Mouse (Mus musculus) midbrain, embryonic 14.5 days (tissue): ENCODE results near the gene Kif1a. TPM values are rescaled to one million over a fixed set of nuclear protein-coding genes. Genes with fewer than 3 reads are reported as not detected.

Experiments used
- ATAC-seq: fragments of 200-750 bp; cut with Nextera tagmentation; 2 replicates; pipeline ENCODE4 v1.8.0; 2017; ENCODE audit warnings: moderate number of reproducible peaks, moderate library complexity; ENCODE audit not compliant: low FRiP score, low TSS enrichment
- DNase-seq: peaks from one replicate; pipeline ENCODE4 v3.0.0-alpha.2; 2015
- H3K27ac ChIP-seq: fragments of 300-500 bp; sonication (generic); replicated peaks from 2 replicates; pipeline ENCODE4 v1.5.1; 2014; ENCODE audit warnings: mild to moderate bottlenecking, low read depth, low read length, moderate library complexity
- H3K27me3 ChIP-seq: fragments of 300-500 bp; sonication (generic); 2 replicates; pipeline ENCODE4 v1.6.1; 2014; ENCODE audit warnings: low read length, control low read depth, mixed read lengths; ENCODE audit not compliant: control insufficient read depth, insufficient read depth
- H3K36me3 ChIP-seq: fragments of 300-500 bp; sonication (generic); 2 replicates; pipeline ENCODE4 v1.6.1; 2014; ENCODE audit warnings: low read length, control low read depth; ENCODE audit not compliant: control insufficient read depth, insufficient read depth
- H3K4me1 ChIP-seq: fragments of 300-500 bp; sonication (generic); 2 replicates; pipeline ENCODE4 v1.6.1; 2014; ENCODE audit warnings: mild to moderate bottlenecking, antibody characterized with exemption, low read length, control low read depth; ENCODE audit not compliant: control insufficient read depth, insufficient read depth
- H3K4me2 ChIP-seq: fragments of 300-500 bp; sonication (generic); 2 replicates; pipeline ENCODE4 v1.6.1; 2014; ENCODE audit warnings: mild to moderate bottlenecking, low read length, moderate library complexity
- H3K4me3 ChIP-seq: fragments of 300-500 bp; sonication (generic); replicated peaks from 2 replicates; pipeline ENCODE4 v1.5.1; 2014; ENCODE audit warnings: low read depth, low read length
- H3K9ac ChIP-seq: fragments of 300-500 bp; sonication (generic); replicated peaks from 2 replicates; pipeline ENCODE4 v1.6.1; 2014; ENCODE audit warnings: mild to moderate bottlenecking, low read length, moderate library complexity
- H3K9me3 ChIP-seq: fragments of 300-500 bp; sonication (generic); 2 replicates; pipeline ENCODE4 v1.6.1; 2016; ENCODE audit warnings: low read length, control low read depth, mixed read lengths; ENCODE audit not compliant: control insufficient read depth
- WGBS: fragments of 180-500 bp; shearing (Covaris S2); extraction: QIAGEN DNeasy Blood & Tissue Kit; methylation state at CpG from one replicate; pipeline ENCODE4 v1.1.7; 2014; 5-methylcytosine and 5-hydroxymethylcytosine counted together
- polyA plus RNA-seq: library from polyadenylated mRNA; unstranded; fragments of >200 nt; fragmentation: Nextera tagmentation; extraction: Ambion mirVana; gene quantifications from 2 replicates; pipeline ENCODE4 v1.2.1, GENCODE M21; 2014

The Kif1a gene
- polyA plus RNA-seq, 1 experiment from 2014 or later = 350 TPM

GRCm38 (mm10) chr1:93130242-93130983, 28.7 kb upstream of the Kif1a start:
- ATAC-seq = no peak
- 77% methylated on average over 10 of the region's 10 CpGs for WGBS

GRCm38 (mm10) chr1:93128710-93129349, 27.1 kb upstream of the Kif1a start:
- Histone ChIP-seq H3K9me3 (no peaks in the 10 kb centered on the region), H3K27me3 (no peaks in the 10 kb centered on the region), H3K4me2 (no peak overlapping the region), H3K36me3 (no peaks in the 10 kb centered on the region), H3K9ac (no peak overlapping the region), H3K27ac (no peak overlapping the region), H3K4me3 (no peak overlapping the region), H3K4me1 (no peaks in the 10 kb centered on the region)
- DNase-seq (peak; percentile 72), ATAC-seq (no peak)
- 29% methylated on average over 6 of the region's 6 CpGs for WGBS

More at GRCm38 (mm10) chr1:93130242-93130983, 28.7 kb upstream of the Kif1a start:
- H3K4me2 ChIP-seq = no peak overlapping the region
- H3K9ac ChIP-seq = no peak overlapping the region
- H3K4me3 ChIP-seq = no peak overlapping the region
- no peak overlapping the region for H3K27ac ChIP-seq
- no peaks in the 10 kb centered on the region for H3K27me3 ChIP-seq
- DNase-seq = no peak
- H3K4me1 ChIP-seq = no peaks in the 10 kb centered on the region
- no peaks in the 10 kb centered on the region for H3K9me3 ChIP-seq
- H3K36me3 ChIP-seq = no peaks in the 10 kb centered on the region

GRCm38 (mm10) chr1:93128209-93128608, 26.5 kb upstream of the Kif1a start:
- Histone ChIP-seq H3K4me1 (no peaks in the 10 kb centered on the region), H3K4me2 (no peak overlapping the region), H3K27ac (no peak overlapping the region), H3K27me3 (no peaks in the 10 kb centered on the region), H3K9ac (no peak overlapping the region), H3K4me3 (no peak overlapping the region), H3K36me3 (no peaks in the 10 kb centered on the region), H3K9me3 (no peaks in the 10 kb centered on the region)
- no peak for ATAC-seq
- WGBS = 88% methylated on average over 8 of the region's 8 CpGs
- DNase-seq = no peak

- Histone ChIP-seq H3K36me3 (no peaks in the 10 kb centered on the region), H3K27ac (no peak overlapping the region), H3K27me3 (no peaks in the 10 kb centered on the region), H3K9ac (no peak overlapping the region), H3K4me2 (no peak overlapping the region), H3K4me1 (no peaks in the 10 kb centered on the region), H3K9me3 (no peaks in the 10 kb centered on the region), H3K4me3 (no peak overlapping the region)
- WGBS = 75% methylated on average over 5 of the region's 5 CpGs
- ATAC-seq (no peak), DNase-seq (no peak)
These were observed 23.5 kb upstream of the Kif1a start for GRCm38 (mm10) chr1:93125256-93125655.

GRCm38 (mm10) chr1:93124066-93124465, 22.3 kb upstream of the Kif1a start:
- DNase-seq = no peak

GRCm38 (mm10) chr1:93123179-93123854, 21.6 kb upstream of the Kif1a start:
- 82% methylated on average over 11 of the region's 11 CpGs for WGBS
- Histone ChIP-seq H3K36me3 (no peaks in the 10 kb centered on the region), H3K4me1 (no peaks in the 10 kb centered on the region), H3K4me3 (no peak overlapping the region), H3K27me3 (no peaks in the 10 kb centered on the region), H3K27ac (no peak overlapping the region), H3K9me3 (no peaks in the 10 kb centered on the region), H3K4me2 (no peak overlapping the region), H3K9ac (no peak overlapping the region)
- DNase-seq (no peak), ATAC-seq (no peak)

More at GRCm38 (mm10) chr1:93124066-93124465, 22.3 kb upstream of the Kif1a start:
- Histone ChIP-seq H3K4me3 (no peak overlapping the region), H3K4me2 (no peak overlapping the region), H3K36me3 (no peaks in the 10 kb centered on the region), H3K9me3 (no peaks in the 10 kb centered on the region), H3K27ac (no peak overlapping the region), H3K4me1 (no peaks in the 10 kb centered on the region), H3K9ac (no peak overlapping the region), H3K27me3 (no peaks in the 10 kb centered on the region)
- WGBS = 80% methylated on average over 8 of the region's 8 CpGs
- no peak for ATAC-seq

- no peaks in the 10 kb centered on the region for H3K27me3 ChIP-seq
- WGBS = 38% methylated on average over 4 of the region's 4 CpGs
- H3K36me3 ChIP-seq = no peaks in the 10 kb centered on the region
- ATAC-seq (no peak), DNase-seq (no peak)
- peaks cover 12% of the 10 kb centered on the region for H3K4me1 ChIP-seq
- no peak overlapping the region for H3K4me3 ChIP-seq
- H3K27ac ChIP-seq = no peak overlapping the region
- H3K9me3 ChIP-seq = no peaks in the 10 kb centered on the region
- no peak overlapping the region for H3K9ac ChIP-seq
- no peak overlapping the region for H3K4me2 ChIP-seq
These were observed 17.1 kb upstream of the Kif1a start for GRCm38 (mm10) chr1:93118816-93119215.

GRCm38 (mm10) chr1:93115471-93115870, 13.7 kb upstream of the Kif1a start:
- Histone ChIP-seq H3K4me3 (peak overlapping the region; percentile 36), H3K9me3 (no peaks in the 10 kb centered on the region), H3K9ac (peak overlapping the region; percentile 52), H3K4me2 (peak overlapping the region; percentile 73), H3K27ac (peak overlapping the region; percentile 73), H3K36me3 (no peaks in the 10 kb centered on the region), H3K27me3 (no peaks in the 10 kb centered on the region), H3K4me1 (peaks cover 12% of the 10 kb centered on the region)
- ATAC-seq (peak; percentile 77), DNase-seq (peak; percentile 57)
- WGBS = 11% methylated on average over 13 of the region's 13 CpGs
